Mouse (Mus musculus): ENCODE results near the gene P3h4.
A peak's percentile ranks its signal among the peaks of the same experiment; 100 is the strongest.
"Not testable (repeated sequence)": the region's sequence is repeated elsewhere in the genome, so short reads cannot be mapped to it uniquely, and the experiment has no call there.

Gene P3h4

DNA sequence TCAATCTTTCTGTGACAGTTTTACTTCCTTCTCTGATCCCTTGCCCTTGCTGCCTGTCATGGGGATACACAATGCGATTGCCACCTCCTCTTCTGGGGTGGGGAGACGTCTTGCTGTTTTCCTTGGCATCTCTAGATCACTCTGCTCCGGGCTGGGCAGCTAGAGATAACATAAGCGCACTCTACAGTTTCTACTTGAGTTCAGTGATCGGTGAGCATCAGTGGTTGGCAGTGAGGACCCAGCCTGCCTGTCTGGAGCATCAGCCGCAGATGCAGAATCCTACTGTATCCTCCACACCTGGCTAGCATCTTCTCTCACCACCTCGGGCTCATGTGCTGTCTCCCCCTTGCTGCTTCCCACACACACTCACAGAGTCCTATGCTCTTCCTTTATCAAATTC is 45.5 kb downstream of the P3h4 start:
- ATAC-seq (ENCODE audit: insufficient number of reproducible peaks, low FRiP score, low TSS enrichment) = no peak

GRCm38 (mm10) chr11:100362979-100363562 is 51.6 kb downstream of the P3h4 start:
- ATAC-seq (ENCODE audit: insufficient number of reproducible peaks, low FRiP score, low TSS enrichment) = 0 out of 2 replicates have a peak, but pooled peaks have one; percentile 50

DNA sequence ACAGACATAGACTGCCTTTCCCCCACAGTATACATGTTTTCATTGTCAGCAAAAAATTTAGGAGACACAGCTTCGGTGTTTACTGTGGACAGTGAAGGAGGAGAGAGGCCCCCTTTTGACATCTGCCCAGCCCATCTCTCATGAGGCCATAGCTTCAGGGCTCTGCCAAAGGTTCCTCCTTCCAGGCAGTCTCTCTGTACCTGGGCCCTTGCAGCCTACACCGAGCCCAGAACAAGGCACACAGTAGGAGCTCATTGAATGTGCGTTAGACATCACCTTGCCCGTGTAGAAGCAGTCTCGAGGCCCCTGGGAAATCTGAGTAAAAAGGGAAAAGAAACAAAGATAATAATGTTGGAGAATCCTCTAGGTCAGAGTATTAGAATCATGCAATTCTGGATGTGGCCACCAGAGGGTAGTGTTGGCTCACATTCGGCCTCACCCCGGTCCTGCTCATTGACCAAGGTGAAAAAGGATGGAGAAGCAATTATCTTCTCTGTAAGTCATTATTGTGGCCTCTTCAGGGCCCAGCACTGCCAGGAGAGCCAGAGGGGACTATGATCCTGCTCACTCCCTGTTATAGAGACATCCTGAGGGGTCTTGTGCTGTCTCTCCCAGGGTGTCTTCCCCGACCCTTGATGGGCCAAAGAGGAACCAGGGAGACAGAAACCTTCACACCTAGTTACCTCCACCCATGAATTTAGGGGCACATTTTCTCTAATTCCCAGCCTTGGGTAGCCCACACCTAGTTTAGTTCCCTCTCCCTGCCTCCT is 52.2 kb downstream of the P3h4 start:
- peak; percentile 56; the same call in 1 of the 2 replicates for ATAC-seq (ENCODE audit: insufficient number of reproducible peaks, low FRiP score, low TSS enrichment)

DNA sequence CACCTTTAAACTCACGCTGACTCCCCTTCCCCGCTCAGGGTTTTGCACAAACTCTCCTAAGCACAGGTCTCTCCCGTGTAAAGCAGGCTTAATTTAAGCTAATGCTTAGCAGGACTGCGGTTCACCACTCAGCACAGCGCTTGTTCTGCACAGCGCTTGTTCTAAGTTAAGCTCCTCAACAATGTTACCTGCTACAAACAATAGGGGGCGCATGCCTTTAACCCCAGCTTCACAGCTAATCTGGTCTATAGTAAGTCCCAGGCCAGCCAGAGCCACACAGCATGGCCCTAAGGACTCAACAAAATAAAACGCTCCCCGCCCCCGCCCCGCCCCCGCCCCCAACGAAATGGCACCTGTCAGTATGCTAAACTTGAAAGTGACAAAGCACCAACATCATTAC is 53.6 kb downstream of the P3h4 start:
- not testable (repeated sequence) for ATAC-seq (ENCODE audit: insufficient number of reproducible peaks, low FRiP score, low TSS enrichment)

DNA sequence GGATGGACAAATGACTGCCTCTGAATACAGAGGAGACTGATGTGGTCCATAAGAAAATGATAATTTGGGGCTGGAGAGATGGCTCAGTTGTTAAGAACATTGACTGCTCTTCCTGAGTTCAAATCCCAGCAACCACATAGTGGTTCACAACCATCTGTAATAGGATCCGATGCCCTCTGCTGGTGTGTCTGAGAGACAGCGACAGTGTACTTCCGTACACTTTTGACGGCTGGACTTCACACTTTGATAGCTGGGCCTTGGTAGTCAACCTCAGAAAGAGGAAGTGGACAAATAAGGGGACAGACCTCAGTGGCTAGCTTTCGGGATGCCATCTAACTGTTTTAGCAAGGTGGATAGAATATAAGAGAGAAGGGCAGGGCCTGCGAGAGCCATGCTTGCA is 54.5 kb downstream of the P3h4 start:
- ATAC-seq (ENCODE audit: insufficient number of reproducible peaks, low FRiP score, low TSS enrichment) = no peak

Measured in cerebellum, adult (tissue).